8 mouse cellular contexts compared by ENCODE assay signal in genomic region chr19:23134441-23135301, GRCm38 (mm10). TPM values are rescaled to one million over a fixed set of nuclear protein-coding genes. Genes with fewer than 3 reads are reported as not detected.
DNase-seq lines count a peak whose midpoint lies in the region; ATAC-seq and TF ChIP-seq lines count a peak whose summit lies in the region.

No protein-coding gene starts in this region.

- no peaks in the 10 kb centered on the region for H3K9me3 ChIP-seq in hindbrain, embryonic 15.5 days

- H3K79me2 ChIP-seq in macrophage (ENCODE audit: inconsistent target) = no peaks in the 10 kb centered on the region

- peaks cover 55% of the 10 kb centered on the region for H3K27me3 ChIP-seq in hindbrain, embryonic 15.5 days

- intact Hi-C loops in left cerebral cortex, adult 2 months (cut with DNase I) = loop anchor here (1.0 to 5.0 kb wide), 7 partner anchors 8 to 218 kb away; no protein-coding TSS in a partner anchor

- no peaks in the 10 kb centered on the region for H3K36me3 ChIP-seq in hindbrain, embryonic 15.5 days
- H3K36me3 ChIP-seq in macrophage (ENCODE audit: inconsistent target) = no peaks in the 10 kb centered on the region

- peaks cover 34% of the 10 kb centered on the region for H3K4me1 ChIP-seq in hindbrain, embryonic 15.5 days (replicated peaks)

- H3K9ac ChIP-seq in hindbrain, embryonic 15.5 days = peak overlapping the region; percentile 34

- no peak overlapping the region for H3K27ac ChIP-seq in hindbrain, embryonic 15.5 days (replicated peaks)
- H3K27ac ChIP-seq in left cerebral cortex, adult 2 months = peak overlapping the region; percentile 99
- H3K27ac ChIP-seq in macrophage = peak overlapping the region; percentile 51

- under 1% methylated on average over 47 of the region's 47 CpGs for WGBS in hindbrain, embryonic 15.5 days
- 2% methylated on average over 39 of the region's 47 CpGs for WGBS in macrophage (ENCODE audit: missing documents)

- DNase-seq in R1 (ENCODE audit: low read depth, low spot score) = peak; percentile 85
- DNase-seq in cerebellum, postnatal 25 days = peak; percentile 93 to 94
- DNase-seq in frontal cortex, postnatal 36 days (ENCODE audit: low spot score in 2 of 2) = peak; percentile 86 to 90
- DNase-seq in left cerebral cortex, adult 2 months (ENCODE audit: extremely low spot score in 1 of 2, low spot score in 2 of 2) = peak; percentile 83 to 85
- DNase-seq in retina, postnatal 7 days (ENCODE audit: low read depth, low spot score) = peak; percentile 47
- peak; percentile 75 for DNase-seq in urinary bladder, adult 2 months (ENCODE audit: low spot score)

- H3K4me2 ChIP-seq in hindbrain, embryonic 15.5 days = peak overlapping the region; percentile 92

- peak overlapping the region; percentile 43 for H3K4me3 ChIP-seq in hindbrain, embryonic 15.5 days
- H3K4me3 ChIP-seq in left cerebral cortex, adult 2 months = peak overlapping the region; percentile 59
- H3K4me3 ChIP-seq in macrophage (ENCODE audit: inconsistent target) = peak overlapping the region; percentile 26

- peak; percentile 46; the same call in 1 of the 2 replicates for ATAC-seq in hindbrain, embryonic 15.5 days (ENCODE audit: low FRiP score, low read depth)

- TF ChIP-seq CTCF in left cerebral cortex, adult 2 months (IDR thresholded peaks at IDR 0.05) = no peak; the same call in 1 of the 2 replicates

RNA-seq across cellular contexts. Expression of gene Klf9, which starts 6.4 kb away (rescaled TPM):
- polyA plus RNA-seq in hindbrain, embryonic 15.5 days (2015; fragmentation: Nextera tagmentation; extraction: Ambion mirVana) = 4.5 and 5.0 TPM in 2 replicates
- 100 to 1,000 TPM; 200 to 205 TPM for total RNA-seq in left cerebral cortex, adult 2 months (2021)
- 1 to 10 TPM in 15 of 26 experiments, under 1 TPM in 10, not detected in 1; 0.15 to 5.0 (median 1.1) TPM for total RNA-seq in macrophage (2018; cell fraction: chromatin; rRNA removed)
- total RNA-seq in macrophage (2018; cell fraction: cytosol; rRNA removed) = 1 to 10 TPM in 18 of 26 experiments, under 1 TPM in 8; 0.53 to 5.8 (median 2.2) TPM
- total RNA-seq in macrophage (2018; cell fraction: nucleus; rRNA removed) = 1 to 10 TPM in 19 of 26 experiments, under 1 TPM in 7; 0.55 to 6.4 (median 1.9) TPM
- polyA plus RNA-seq in macrophage (2018) = 1.3 to 3.5 TPM (median 2.7 TPM) in 3 replicates
- polyA plus RNA-seq in urinary bladder, adult 2 months (2012; rRNA removed) = 58.6 and 73.7 TPM in 2 replicates
